Mouse (Mus musculus) midbrain, embryonic 13.5 days (tissue): Measurements from ENCODE around the gene Dph6. TPM values are rescaled to one million over a fixed set of nuclear protein-coding genes. Genes with fewer than 3 reads are reported as not detected.

Experiments used
- ATAC-seq: fragments of 200-750 bp; cut with Nextera tagmentation; 2 replicates; pipeline ENCODE4 v1.8.0; 2017; ENCODE audit warnings: mild to moderate bottlenecking, moderate TSS enrichment, moderate library complexity
- H3K27ac ChIP-seq: fragments of 300-500 bp; sonication (generic); 2 replicates; pipeline ENCODE4 v1.5.1; 2015; ENCODE audit warnings: inconsistent platforms, mild to moderate bottlenecking, moderate library complexity
- H3K27me3 ChIP-seq: fragments of 300-500 bp; sonication (generic); 2 replicates; pipeline ENCODE4 v1.6.1; 2015; ENCODE audit warnings: mild to moderate bottlenecking, inconsistent platforms
- H3K36me3 ChIP-seq: fragments of 300-500 bp; sonication (generic); 2 replicates; pipeline ENCODE4 v1.6.1; 2015; ENCODE audit warnings: mild to moderate bottlenecking, inconsistent platforms
- H3K4me1 ChIP-seq: fragments of 300-500 bp; sonication (generic); replicated peaks from 2 replicates; pipeline ENCODE4 v1.6.1; 2015; ENCODE audit warnings: inconsistent platforms
- H3K4me2 ChIP-seq: fragments of 300-500 bp; sonication (generic); replicated peaks from 2 replicates; pipeline ENCODE4 v1.6.1; 2015; ENCODE audit warnings: moderate library complexity, mild to moderate bottlenecking, inconsistent platforms
- H3K4me3 ChIP-seq: fragments of 300-500 bp; sonication (generic); replicated peaks from 2 replicates; pipeline ENCODE4 v1.5.1; 2015; ENCODE audit warnings: mild to moderate bottlenecking, inconsistent platforms
- H3K9ac ChIP-seq: fragments of 300-500 bp; sonication (generic); replicated peaks from 2 replicates; pipeline ENCODE4 v1.6.1; 2015; ENCODE audit warnings: mild to moderate bottlenecking, inconsistent platforms
- H3K9me3 ChIP-seq: fragments of 300-500 bp; sonication (generic); 2 replicates; pipeline ENCODE4 v1.6.1; 2016; ENCODE audit warnings: mild to moderate bottlenecking, inconsistent platforms
- WGBS: fragments of 180-500 bp; shearing (Covaris S2); methylation state at CpG from one replicate; pipeline ENCODE4 v1.1.7; 2015; 5-methylcytosine and 5-hydroxymethylcytosine counted together
- polyA plus RNA-seq: library from polyadenylated mRNA; unstranded; fragments of >200 nt; fragmentation: Nextera tagmentation; extraction: Ambion mirVana; gene quantifications from 2 replicates; pipeline ENCODE4 v1.2.1, GENCODE M21; 2015

The Dph6 gene
- polyA plus RNA-seq, 1 experiment from 2014 or later = 17.8 TPM

DNA sequence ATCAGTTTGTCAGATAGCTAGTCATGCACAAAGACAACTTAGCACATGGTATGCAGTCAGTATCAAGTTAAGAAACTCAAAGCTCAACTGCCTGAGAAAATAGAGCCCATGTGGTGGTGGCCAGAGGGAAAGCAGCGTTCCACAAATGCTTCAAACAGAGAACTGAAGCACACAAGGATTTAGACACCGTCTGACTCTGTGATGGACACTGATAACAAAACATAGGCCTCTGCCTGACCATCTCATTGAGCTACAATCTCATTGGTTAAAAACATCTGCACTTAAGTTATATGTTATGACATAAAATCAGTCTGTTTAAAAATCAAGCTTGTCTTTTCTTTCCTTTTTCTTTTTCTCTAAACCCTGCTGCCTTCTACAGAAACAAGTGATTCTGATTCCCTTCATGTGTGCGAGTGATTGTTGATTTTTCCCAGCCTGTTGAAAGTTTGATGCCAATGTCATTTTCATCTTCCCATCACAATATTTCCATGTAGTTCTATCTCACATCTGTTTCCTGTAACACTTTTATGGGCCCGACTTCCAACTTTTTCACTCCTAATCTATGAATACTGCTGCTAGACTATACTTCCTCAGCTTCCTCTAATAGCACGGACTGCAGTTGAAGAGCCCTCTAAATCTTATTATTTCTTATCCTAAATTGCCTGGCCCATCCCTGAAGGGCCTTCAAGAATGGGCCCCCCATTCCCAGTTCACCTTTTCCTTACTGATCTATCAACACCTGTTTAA, 123.6 kb downstream of the Dph6 start:
- Histone ChIP-seq H3K4me2 (no peak overlapping the region), H3K4me3 (no peak overlapping the region), H3K27me3 (no peaks in the 10 kb centered on the region), H3K4me1 (no peaks in the 10 kb centered on the region), H3K27ac (no peak overlapping the region), H3K36me3 (0 out of 2 replicates have a peak, but pooled peaks cover 3% of the 10 kb centered on the region), H3K9ac (no peak overlapping the region), H3K9me3 (no peaks in the 10 kb centered on the region)
- WGBS = 88% methylated on average over 5 of the region's 5 CpGs
- no peak for ATAC-seq

GRCm38 (mm10) chr2:114520414-114520813, 134.3 kb downstream of the Dph6 start:
- no peak for ATAC-seq
- H3K36me3 ChIP-seq = no peaks in the 10 kb centered on the region
- H3K27me3 ChIP-seq = no peaks in the 10 kb centered on the region
- no peak overlapping the region for H3K27ac ChIP-seq
- no peak overlapping the region for H3K9ac ChIP-seq
- H3K4me2 ChIP-seq = no peak overlapping the region
- H3K4me1 ChIP-seq = no peaks in the 10 kb centered on the region
- 91% methylated on average over 5 of the region's 5 CpGs for WGBS
- H3K4me3 ChIP-seq = no peak overlapping the region
- H3K9me3 ChIP-seq = no peaks in the 10 kb centered on the region

DNA sequence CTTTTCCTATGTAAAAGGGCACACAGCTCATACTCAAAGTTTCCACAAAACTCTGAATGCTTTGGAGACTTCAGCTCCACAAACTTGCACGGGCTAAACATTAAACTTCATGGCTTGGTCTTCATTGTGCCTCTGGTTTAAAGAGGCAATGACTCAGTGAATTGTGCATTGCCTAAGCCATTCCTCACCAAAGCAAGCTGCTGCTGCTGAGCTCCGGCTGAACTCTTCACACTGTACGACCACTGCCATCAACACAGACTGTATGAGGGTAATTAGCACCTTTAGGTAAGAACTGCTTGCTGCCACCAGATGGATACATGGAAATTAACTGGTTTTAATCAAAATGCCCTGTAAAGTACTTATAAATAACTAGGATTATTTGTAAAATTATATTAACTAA, 134.9 kb downstream of the Dph6 start:
- ATAC-seq = no peak
- no peaks in the 10 kb centered on the region for H3K36me3 ChIP-seq
- no peak overlapping the region for H3K9ac ChIP-seq
- no peaks in the 10 kb centered on the region for H3K27me3 ChIP-seq
- 90% methylated on average over 3 of the region's 3 CpGs for WGBS
- no peak overlapping the region for H3K27ac ChIP-seq
- no peaks in the 10 kb centered on the region for H3K4me1 ChIP-seq
- H3K4me3 ChIP-seq = no peak overlapping the region
- H3K9me3 ChIP-seq = no peaks in the 10 kb centered on the region
- no peak overlapping the region for H3K4me2 ChIP-seq

GRCm38 (mm10) chr2:114492398-114492797, 162.4 kb downstream of the Dph6 start:
- Histone ChIP-seq H3K27me3 (no peaks in the 10 kb centered on the region), H3K9ac (no peak overlapping the region), H3K4me3 (no peak overlapping the region), H3K4me2 (no peak overlapping the region), H3K4me1 (no peaks in the 10 kb centered on the region), H3K9me3 (no peaks in the 10 kb centered on the region), H3K27ac (no peak overlapping the region), H3K36me3 (no peaks in the 10 kb centered on the region)
- ATAC-seq = no peak
- 57% methylated on average over 3 of the region's 3 CpGs for WGBS

DNA sequence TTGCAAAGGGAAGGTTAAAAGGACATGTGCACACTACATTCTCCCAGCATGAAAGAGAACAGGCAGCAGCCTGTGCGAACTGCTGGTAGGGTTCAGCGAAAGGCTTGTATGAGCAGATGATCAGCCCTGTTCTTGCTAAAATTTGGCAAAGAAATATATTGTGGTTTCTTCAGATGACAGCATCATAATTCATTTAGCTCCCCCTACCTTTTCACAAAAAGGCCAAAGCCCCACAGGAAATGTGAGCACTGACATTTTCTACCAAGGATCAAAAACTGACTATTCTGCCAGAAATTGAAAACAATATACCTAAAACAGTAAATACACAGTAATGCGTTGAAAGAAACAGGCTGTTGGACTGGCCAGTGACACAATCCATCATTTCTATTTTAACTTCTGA, 162.9 kb downstream of the Dph6 start:
- 91% methylated on average over 3 of the region's 3 CpGs for WGBS

DNA sequence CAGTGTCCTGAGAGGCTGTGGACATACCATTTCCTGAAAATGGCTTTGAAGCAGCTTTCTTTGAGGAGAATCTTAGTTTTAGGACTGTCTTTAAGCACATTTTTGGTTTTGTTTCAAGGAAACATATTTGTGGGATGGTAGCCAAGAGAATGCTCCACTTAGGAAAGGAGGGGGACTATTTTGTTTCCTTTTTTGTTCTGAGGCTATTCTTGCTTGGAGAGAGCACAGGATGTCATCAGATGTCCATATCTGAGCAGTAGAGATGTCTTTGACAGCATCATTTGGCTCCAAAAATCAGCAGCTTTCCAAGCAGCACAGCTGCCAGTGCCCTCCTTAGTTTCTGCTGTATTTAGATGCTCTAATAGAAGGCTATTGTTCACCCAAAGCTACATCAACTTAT, 167.8 kb downstream of the Dph6 start:
- Histone ChIP-seq H3K27ac (no peak overlapping the region), H3K4me2 (no peak overlapping the region), H3K4me3 (no peak overlapping the region), H3K27me3 (no peaks in the 10 kb centered on the region), H3K9ac (no peak overlapping the region), H3K36me3 (no peaks in the 10 kb centered on the region), H3K4me1 (no peaks in the 10 kb centered on the region), H3K9me3 (no peaks in the 10 kb centered on the region)
- ATAC-seq = no peak

More for the DNA sequence above, 162.9 kb downstream of the Dph6 start:
- H3K4me3 ChIP-seq = no peak overlapping the region
- no peak overlapping the region for H3K9ac ChIP-seq
- no peak for ATAC-seq
- H3K4me2 ChIP-seq = no peak overlapping the region
- no peaks in the 10 kb centered on the region for H3K4me1 ChIP-seq
- H3K36me3 ChIP-seq = no peaks in the 10 kb centered on the region
- no peaks in the 10 kb centered on the region for H3K9me3 ChIP-seq
- no peak overlapping the region for H3K27ac ChIP-seq
- H3K27me3 ChIP-seq = no peaks in the 10 kb centered on the region
